Mouse (Mus musculus) left cerebral cortex, adult 18-20 months (tissue): ENCODE measurements around the gene Cacng4. TPM values are rescaled to one million over a fixed set of nuclear protein-coding genes. Genes with fewer than 3 reads are reported as not detected.

Experiments
- DNase-seq, 2 experiments: peaks; one replicate each; pipeline ENCODE4 v3.0.0; 2021 to 2022; ENCODE audit warnings: low spot score in 2 of 2, mixed read lengths in 1 of 2
- long read RNA-seq, 2 experiments: library from polyadenylated mRNA; stranded (forward); transcript quantifications; one replicate each; pipeline ENCODE4 v2.0.0; 2021
- total RNA-seq, 2 experiments: library from RNA; stranded (reverse); gene quantifications; 2 replicates each; pipeline ENCODE4 v1.2.3; 2021

The Cacng4 gene
- total RNA-seq, result 10 to 100 TPM; 26.6 to 29.1 TPM
- long read RNA-seq, experiment 1, transcript Cacng4-201 (4 exons, 3,500 nt), result major isoform, 17 of 18 reads
- long read RNA-seq, experiment 1, partial matches to known transcripts, result 0 of 18 reads
- long read RNA-seq, experiment 1, other reads (novel, unspliced or antisense), result 1 of 18 reads
- long read RNA-seq, experiment 2, transcript Cacng4-201 (4 exons, 3,500 nt), result major isoform, 16 of 20 reads
- long read RNA-seq, experiment 2, partial matches to known transcripts, result 0 of 20 reads
- long read RNA-seq, experiment 2, other reads (novel, unspliced or antisense), result 4 of 20 reads

- peak in 1 of 2 experiments; percentile 40 for DNase-seq
These were observed at the start of gene Cacng4 for GRCm38 (mm10) chr11:107794547-107795269. TSS of gene Cacng4 (minus strand) at chr11:107794557.

- DNase-seq, result no peak
These were observed 39.1 kb upstream of the Cacng4 start for GRCm38 (mm10) chr11:107833351-107834040.

DNA sequence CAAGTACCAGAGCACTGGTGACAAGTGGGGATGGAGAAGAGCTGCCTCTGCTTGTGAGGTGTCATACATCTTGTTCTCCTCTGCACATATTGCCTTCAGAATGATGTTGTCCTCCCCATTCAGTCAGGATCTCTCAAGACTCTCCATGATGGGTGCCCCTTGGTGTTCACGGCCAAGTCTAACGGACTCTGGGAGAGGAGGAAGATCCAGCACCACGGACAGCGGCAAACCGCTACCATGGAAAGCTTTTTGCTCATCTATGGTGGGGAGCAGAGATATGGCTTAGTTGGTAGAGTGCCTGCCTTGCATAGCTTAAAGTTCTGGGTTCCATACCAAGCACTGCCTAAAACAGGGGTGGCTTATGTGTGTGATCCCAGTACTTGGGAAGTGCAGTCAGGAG, 22.8 kb upstream of the Cacng4 start:
- DNase-seq, result no peak

GRCm38 (mm10) chr11:107812941-107813648, 18.7 kb upstream of the Cacng4 start:
- DNase-seq, result peak in 1 of 2 experiments; percentile 34

DNA sequence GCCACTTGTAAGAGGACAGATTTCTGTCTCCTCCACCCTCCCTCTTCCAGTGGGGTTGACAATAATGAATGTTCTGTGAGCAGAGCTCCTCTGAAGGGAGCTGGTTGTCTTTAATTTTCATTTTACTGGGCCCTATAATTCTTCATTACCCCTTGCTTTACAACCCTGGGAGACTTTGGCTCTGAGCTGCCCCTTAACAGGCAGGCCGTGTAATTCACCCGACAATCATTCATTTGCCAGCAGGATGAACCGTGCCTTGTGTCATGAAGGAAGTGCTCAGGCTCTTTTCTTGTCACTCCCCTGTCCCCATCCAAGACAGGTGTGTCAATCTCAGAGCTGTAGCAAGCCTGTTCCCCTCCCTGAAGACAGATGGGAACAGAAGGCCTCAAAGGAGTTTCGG, 18.1 kb upstream of the Cacng4 start:
- no peak for DNase-seq

DNA sequence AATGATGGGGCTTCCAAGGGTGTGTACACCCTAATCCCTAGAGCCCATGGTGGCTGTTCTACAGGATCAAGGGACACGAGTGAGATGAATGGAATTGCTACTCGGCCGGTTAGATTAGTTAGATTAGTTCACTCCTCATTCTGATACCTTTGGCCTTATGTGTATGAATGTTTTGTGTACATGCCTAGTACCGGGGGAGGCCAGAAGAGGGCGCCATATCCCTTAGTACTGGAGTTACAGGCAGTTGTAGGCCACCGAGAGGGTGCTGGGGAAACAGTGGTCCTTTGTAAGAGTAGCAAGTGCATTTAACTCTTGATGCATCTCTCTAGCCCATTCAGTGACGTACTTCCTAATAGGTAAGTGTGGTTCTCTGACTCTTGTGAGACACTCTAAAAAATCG, 14.2 kb upstream of the Cacng4 start:
- DNase-seq, result no peak

- DNase-seq, result no peak
These were observed 11.7 kb upstream of the Cacng4 start for GRCm38 (mm10) chr11:107806058-107806457.

- DNase-seq, result no peak
These were observed 7.6 kb upstream of the Cacng4 start for GRCm38 (mm10) chr11:107801946-107802345.

GRCm38 (mm10) chr11:107799331-107799730, 5.0 kb upstream of the Cacng4 start:
- DNase-seq, result no peak

GRCm38 (mm10) chr11:107796346-107796745, 2.0 kb upstream of the Cacng4 start:
- no peak for DNase-seq

DNA sequence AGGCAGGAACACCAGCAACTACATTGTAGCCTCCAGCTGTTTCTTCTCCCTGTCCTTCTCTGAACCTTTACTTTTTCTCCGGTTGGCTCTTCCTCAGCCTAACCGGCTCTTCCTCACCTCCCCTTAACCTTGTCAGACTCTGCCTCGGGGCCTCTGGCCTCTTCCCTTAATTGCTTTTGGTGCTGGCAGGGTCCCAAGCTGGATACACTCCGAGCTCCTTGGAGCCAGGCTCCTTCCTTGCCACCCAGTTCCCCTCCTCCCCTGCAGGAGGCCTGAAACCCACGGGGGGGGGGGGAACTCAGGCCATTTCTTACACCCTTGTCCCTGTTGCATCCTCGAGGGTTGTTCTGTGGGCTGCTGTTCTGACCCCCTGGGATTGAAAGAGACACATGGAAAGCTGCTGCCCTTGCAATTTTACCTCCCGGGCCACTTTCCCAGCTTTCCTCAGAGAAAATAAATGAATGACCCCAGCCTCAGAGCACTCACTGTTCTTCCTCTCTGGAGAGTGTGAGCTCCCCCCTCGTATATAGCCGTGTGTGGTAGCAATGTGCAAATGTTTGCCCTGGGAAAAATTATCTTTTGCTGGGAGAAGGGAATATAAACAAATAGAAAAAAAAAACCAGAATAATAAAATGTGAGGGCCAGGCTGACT, 1.2 kb upstream of the Cacng4 start:
- DNase-seq, result no peak

GRCm38 (mm10) chr11:107794103-107794493, 259 bp downstream of the Cacng4 start:
- peak in 1 of 2 experiments; percentile 21 for DNase-seq

DNA sequence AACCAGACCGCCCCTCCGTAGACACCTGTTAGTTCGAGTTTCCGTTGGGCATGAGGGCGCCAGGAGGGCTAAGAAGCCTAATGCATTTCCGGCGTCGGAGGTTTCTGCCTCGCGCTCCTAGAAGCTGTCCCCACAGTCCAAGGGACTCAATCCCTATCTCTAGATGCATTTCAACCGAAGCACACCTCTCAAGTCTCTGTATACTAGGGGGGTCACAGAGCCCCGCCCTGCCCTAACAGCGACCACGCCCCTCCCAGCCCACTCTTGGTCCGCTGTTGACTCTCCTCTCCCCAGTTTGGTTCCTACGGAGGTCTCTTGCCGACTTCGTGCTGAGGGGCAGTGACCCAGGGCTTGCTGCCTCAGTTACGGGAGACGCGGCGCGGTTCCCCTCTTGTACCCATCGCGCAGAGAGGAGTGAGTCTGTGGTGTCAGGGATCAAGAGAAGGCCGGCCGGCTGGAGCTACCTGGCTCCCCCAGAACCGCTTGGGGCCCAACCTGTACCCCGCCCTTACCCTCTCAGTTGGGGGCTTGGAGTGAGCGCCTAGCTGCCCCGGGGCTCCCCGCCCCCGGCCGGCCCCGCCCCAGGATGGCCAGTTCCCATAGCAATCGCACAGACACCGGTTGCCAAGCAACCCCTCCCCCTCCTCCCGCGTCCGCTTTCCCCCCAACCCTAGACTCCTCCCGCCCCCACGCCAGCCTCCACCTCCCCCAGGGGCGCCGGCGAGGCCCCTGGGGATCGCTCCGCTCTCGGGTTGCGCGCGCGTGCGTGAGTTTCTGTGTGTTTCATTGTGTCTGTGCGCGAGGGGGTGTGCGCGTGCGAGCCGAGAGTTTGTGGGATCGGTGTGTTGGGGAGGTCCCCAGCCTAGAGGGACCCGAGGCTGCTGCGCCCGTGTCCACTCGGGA, 906 bp downstream of the Cacng4 start:
- peak in 1 of 2 experiments; percentile 37 for DNase-seq

DNA sequence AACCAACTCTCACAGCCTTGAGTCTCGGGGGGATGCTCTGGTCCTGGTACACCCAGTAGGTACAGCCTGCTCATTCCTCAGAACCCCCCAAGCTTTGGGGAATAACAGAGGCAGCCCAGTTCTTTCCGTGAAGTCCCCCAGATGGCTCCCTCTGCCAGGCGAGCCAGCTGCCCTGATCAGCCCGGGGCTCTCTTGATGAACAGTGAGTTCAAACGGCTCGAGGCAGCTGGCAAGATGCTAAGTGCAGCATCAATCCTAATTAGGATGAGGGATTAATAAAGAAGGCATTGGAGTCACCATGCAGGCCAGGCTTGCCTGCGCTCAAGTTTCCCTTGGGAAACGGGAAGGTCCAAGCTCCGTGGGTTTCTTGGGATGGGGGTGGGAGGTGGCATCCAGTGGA, 2.2 kb downstream of the Cacng4 start:
- DNase-seq, result no peak

DNA sequence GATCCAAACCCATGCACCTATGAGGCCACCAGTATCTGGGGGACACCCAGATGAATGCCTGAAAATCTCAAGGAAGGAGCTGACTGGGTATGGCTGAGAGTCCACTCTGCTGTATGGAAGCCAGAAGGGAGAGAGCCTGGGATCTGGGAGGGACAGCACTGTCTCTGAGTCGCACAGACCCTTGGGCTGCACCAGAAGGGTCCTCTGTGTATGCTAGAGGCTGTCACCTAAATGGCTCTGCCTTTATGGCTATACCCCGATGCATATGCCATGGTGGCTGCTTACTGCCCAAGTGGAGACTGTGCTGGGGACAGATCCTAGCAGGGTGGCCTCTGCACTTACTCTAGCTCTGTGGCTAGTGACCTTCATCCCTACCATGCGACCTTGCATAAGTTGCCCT, 8.6 kb downstream of the Cacng4 start:
- DNase-seq, result no peak

- no peak for DNase-seq
These were observed 9.1 kb downstream of the Cacng4 start for GRCm38 (mm10) chr11:107785288-107785687.

DNA sequence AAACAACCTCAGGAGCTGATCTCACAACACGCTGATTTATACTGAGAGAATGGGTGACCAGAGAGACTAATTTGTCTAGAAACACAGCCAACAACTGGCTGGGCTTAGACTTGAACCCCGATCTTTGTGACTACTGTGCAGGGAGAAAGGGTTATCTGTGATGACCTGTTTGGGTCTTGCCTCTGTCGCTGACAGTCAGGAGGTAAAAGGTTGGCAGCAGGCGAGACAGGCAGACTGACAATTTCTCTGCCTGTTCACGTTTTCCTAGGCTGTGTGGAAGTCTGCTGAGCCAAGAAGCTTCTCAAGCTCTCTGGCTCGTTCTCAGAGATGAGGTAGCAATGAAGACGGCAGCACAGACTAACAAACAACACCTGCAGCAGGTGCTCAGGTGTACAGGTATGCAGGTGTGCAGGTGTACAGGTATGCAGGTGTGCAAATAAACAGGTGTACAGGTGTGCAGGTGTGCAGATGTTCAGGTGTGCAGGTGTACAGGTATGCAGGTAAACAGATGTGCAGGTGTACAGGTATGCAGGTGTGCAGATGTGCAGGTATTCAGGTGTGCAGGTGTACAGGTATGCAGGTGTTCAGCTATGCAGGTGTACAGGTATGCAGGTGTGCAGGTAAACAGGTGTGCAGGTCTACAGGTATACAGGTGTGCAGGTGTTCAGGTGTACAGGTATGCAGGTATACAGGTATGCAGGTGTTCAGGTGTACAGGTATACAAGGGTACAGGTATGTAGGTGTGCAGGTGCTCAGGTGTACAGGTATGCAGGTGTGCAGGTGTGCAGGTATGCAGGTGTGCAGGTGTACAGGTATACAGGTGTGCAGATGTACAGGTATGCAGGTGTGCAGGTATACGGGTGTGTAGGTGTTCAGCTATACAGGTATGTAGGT, 10.2 kb downstream of the Cacng4 start:
- no peak for DNase-seq

- DNase-seq, result no peak
These were observed 11.8 kb downstream of the Cacng4 start for GRCm38 (mm10) chr11:107782591-107782990.

DNA sequence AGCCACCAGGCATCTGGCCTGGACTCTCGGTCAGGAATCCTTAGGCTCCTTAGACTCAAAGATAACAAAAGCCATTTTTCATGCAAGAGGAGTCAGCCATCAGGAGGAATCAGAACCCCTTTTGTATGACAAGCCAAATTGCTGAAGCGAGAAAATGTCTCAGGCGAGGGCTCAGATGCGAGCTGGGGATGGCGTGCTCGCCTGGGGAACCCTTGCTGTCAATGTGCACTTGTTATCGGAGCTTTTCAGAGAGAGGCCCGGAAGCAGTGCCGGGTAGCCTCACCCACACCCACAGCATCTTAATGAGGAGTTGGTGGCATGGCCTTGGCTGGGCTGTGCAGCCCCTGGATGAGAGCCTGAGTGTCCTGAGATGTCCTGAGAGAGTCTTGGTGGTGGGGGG, 15.5 kb downstream of the Cacng4 start:
- DNase-seq, result no peak
